Mouse (Mus musculus) liver, postnatal 0 days (tissue): Measurements from ENCODE around the gene Bace1. TPM values are rescaled to one million over a fixed set of nuclear protein-coding genes. Genes with fewer than 3 reads are reported as not detected.
A peak's percentile ranks its signal among the peaks of the same experiment; 100 is the strongest.

ENCODE experiments used
- ATAC-seq: fragments of 200-750 bp; cut with Nextera tagmentation; 2 replicates; pipeline ENCODE4 v1.8.0; 2017; ENCODE audit warnings: mild to moderate bottlenecking, moderate library complexity
- DNase-seq: peaks from one replicate; pipeline ENCODE4 v3.0.0-alpha.2; 2016
- H3K27ac ChIP-seq: fragments of 300-500 bp; sonication (generic); 2 replicates; pipeline ENCODE4 v1.5.1; 2014; ENCODE audit warnings: antibody characterized with exemption, moderate library complexity, mild to moderate bottlenecking, low read depth
- H3K27me3 ChIP-seq: fragments of 300-500 bp; sonication (generic); 2 replicates; pipeline ENCODE4 v1.6.1; 2014; ENCODE audit warnings: low read length, control low read depth, mixed read lengths; ENCODE audit not compliant: insufficient read depth
- H3K36me3 ChIP-seq: fragments of 300-500 bp; sonication (generic); replicated peaks from 2 replicates; pipeline ENCODE4 v1.6.1; 2014; ENCODE audit warnings: mild to moderate bottlenecking, control low read depth, low read length, moderate library complexity, mixed read lengths; ENCODE audit not compliant: insufficient read depth
- H3K4me1 ChIP-seq: fragments of 300-500 bp; sonication (generic); 2 replicates; pipeline ENCODE4 v1.6.1; 2014; ENCODE audit warnings: antibody characterized with exemption, mild to moderate bottlenecking, control low read depth; ENCODE audit not compliant: insufficient read depth
- H3K4me2 ChIP-seq: fragments of 300-500 bp; sonication (generic); 2 replicates; pipeline ENCODE4 v1.6.1; 2014; ENCODE audit warnings: low read depth, mild to moderate bottlenecking, low read length, moderate library complexity, mixed read lengths
- H3K4me3 ChIP-seq: fragments of 300-500 bp; sonication (generic); 2 replicates; pipeline ENCODE4 v1.5.1; 2014; ENCODE audit warnings: low read depth, low read length
- H3K9ac ChIP-seq: fragments of 300-500 bp; sonication (generic); replicated peaks from 2 replicates; pipeline ENCODE4 v1.6.1; 2014; ENCODE audit warnings: mild to moderate bottlenecking, moderate library complexity
- H3K9me3 ChIP-seq: fragments of 300-500 bp; sonication (generic); 2 replicates; pipeline ENCODE4 v1.6.1; 2016; ENCODE audit warnings: mild to moderate bottlenecking, control low read depth, low read length, mixed read lengths
- CTCF ChIP-seq: sonication (generic); IDR thresholded peaks from 2 replicates; pipeline ENCODE4 v1.5.1; 2016; ENCODE audit warnings: antibody characterized with exemption, low read depth
- EP300 ChIP-seq: IDR thresholded peaks from 2 replicates; pipeline ENCODE4 v1.6.1; 2016; ENCODE audit warnings: antibody characterized with exemption, low read depth, mild to moderate bottlenecking
- WGBS: fragments of 180-500 bp; shearing (Covaris S2); extraction: QIAGEN DNeasy Blood & Tissue Kit; methylation state at CpG from one replicate; pipeline ENCODE4 v1.1.7; 2014; ENCODE audit not compliant: insufficient replicate concordance; 5-methylcytosine and 5-hydroxymethylcytosine counted together
- polyA plus RNA-seq: library from polyadenylated mRNA; unstranded; fragments of >200 nt; fragmentation: Nextera tagmentation; extraction: Ambion mirVana; gene quantifications from 2 replicates; pipeline ENCODE4 v1.2.1, GENCODE M21; 2015

Gene Bace1
- polyA plus RNA-seq, 1 experiment from 2014 or later = 10.7 TPM

- no peak for DNase-seq
- Histone ChIP-seq H3K9ac (no peak overlapping the region), H3K4me2 (no peak overlapping the region), H3K4me1 (peaks cover under 1% of the 10 kb centered on the region; the same call in 1 of the 2 replicates), H3K27ac (no peak overlapping the region), H3K27me3 (no peaks in the 10 kb centered on the region), H3K36me3 (peaks cover 7% of the 10 kb centered on the region; the same call in 1 of the 2 replicates), H3K4me3 (no peak overlapping the region), H3K9me3 (no peaks in the 10 kb centered on the region)
- TF ChIP-seq EP300 = no peak
- peak; percentile 49 for TF ChIP-seq CTCF
- WGBS = 40% methylated on average over 13 of the region's 13 CpGs
- ATAC-seq = no peak
Measured at GRCm38 (mm10) chr9:45798467-45799164, 39.8 kb upstream of the Bace1 start.

DNA sequence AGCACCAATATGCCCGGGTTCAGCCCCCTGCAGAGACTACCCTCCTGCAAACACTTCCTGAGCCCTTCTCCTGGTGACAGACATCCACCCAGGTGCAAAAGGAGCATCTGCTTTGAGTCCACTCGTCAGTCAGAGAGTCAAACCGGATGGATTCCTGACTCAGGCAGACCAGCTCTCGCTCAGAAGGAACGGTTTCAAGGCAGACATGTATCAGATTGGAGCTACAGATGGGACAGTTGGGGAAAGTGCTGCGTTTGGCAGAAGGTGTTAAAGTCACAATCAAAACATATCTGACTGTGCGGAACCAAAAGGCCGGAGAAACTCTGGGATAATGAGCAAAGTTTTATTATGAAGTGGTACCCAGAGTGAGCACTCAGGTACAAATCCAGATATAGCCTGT, 39.0 kb upstream of the Bace1 start:
- Histone ChIP-seq H3K36me3 (0 out of 2 replicates have a peak, but pooled peaks cover 2% of the 10 kb centered on the region), H3K4me3 (no peak overlapping the region), H3K9me3 (no peaks in the 10 kb centered on the region), H3K27me3 (no peaks in the 10 kb centered on the region), H3K4me2 (no peak overlapping the region), H3K9ac (no peak overlapping the region), H3K4me1 (peaks cover 6% of the 10 kb centered on the region; the same call in 1 of the 2 replicates), H3K27ac (no peak overlapping the region)
- WGBS = 81% methylated on average over 8 of the region's 8 CpGs
- DNase-seq = no peak
- ATAC-seq = no peak
- TF ChIP-seq EP300 (no peak), CTCF (no peak)

DNA sequence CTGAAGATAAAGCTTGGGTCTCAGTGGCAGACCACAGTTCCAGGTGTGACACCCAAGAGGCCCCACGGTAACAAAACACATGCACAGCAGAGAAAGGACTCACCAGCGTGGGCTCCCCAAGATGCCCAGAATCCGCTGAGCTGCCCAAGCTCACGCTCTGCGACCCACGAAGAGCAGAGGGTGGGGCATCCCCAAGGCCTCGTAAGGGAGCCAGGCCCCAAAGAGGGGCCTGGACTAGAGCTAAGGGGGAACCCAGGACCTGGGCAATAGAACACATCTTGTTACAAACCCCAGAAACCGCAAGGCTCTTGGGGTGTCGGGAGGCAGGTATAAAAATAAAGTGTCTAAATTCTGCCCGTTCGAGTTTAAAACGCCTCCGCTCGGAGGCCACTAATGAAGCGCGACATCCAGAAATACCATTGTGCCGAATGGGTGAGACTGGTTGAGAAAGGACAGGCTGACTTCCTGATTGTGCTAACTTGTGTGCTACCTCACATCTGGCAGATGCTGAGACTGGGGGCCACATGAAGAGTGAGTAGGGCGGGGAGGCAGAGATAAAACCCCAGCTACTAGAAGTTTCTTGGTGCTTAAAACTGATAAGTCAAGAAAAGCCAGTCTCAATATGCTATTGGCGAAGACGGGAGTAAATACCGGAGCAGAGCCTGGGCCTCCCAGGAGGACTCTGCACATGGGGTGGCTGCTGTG, 35.2 kb upstream of the Bace1 start:
- ATAC-seq = peak; percentile 97
- Histone ChIP-seq H3K27ac (peak overlapping the region; percentile 76), H3K4me2 (peak overlapping the region; percentile 56), H3K36me3 (peaks cover 2% of the 10 kb centered on the region; the same call in 1 of the 2 replicates), H3K27me3 (no peaks in the 10 kb centered on the region), H3K9ac (0 out of 2 replicates have a peak overlapping the region, but pooled peaks have one; percentile 3), H3K9me3 (no peaks in the 10 kb centered on the region), H3K4me1 (peaks cover 6% of the 10 kb centered on the region; the same call in 1 of the 2 replicates), H3K4me3 (no peak overlapping the region)
- peak; percentile 96 for TF ChIP-seq EP300
- no peak for TF ChIP-seq CTCF
- WGBS = 65% methylated on average over 21 of the region's 21 CpGs
- peak; percentile 36 for DNase-seq

GRCm38 (mm10) chr9:45806847-45807246, 31.5 kb upstream of the Bace1 start:
- no peaks in the 10 kb centered on the region for H3K9me3 ChIP-seq
- H3K9ac ChIP-seq = no peak overlapping the region
- no peaks in the 10 kb centered on the region; the same call in none of the 2 replicates for H3K36me3 ChIP-seq
- no peak overlapping the region for H3K27ac ChIP-seq
- H3K27me3 ChIP-seq = no peaks in the 10 kb centered on the region
- 93% methylated on average over 11 of the region's 11 CpGs for WGBS
- H3K4me1 ChIP-seq = peaks cover 6% of the 10 kb centered on the region; the same call in 1 of the 2 replicates
- DNase-seq (no peak), ATAC-seq (no peak)
- H3K4me2 ChIP-seq = no peak overlapping the region
- no peak overlapping the region for H3K4me3 ChIP-seq
- TF ChIP-seq CTCF = no peak
- no peak for TF ChIP-seq EP300

- TF ChIP-seq EP300 = no peak
- TF ChIP-seq CTCF = no peak
- Histone ChIP-seq H3K4me1 (peaks cover 6% of the 10 kb centered on the region; the same call in 1 of the 2 replicates), H3K9ac (no peak overlapping the region), H3K27ac (no peak overlapping the region), H3K36me3 (no peaks in the 10 kb centered on the region; the same call in none of the 2 replicates), H3K4me3 (no peak overlapping the region), H3K9me3 (no peaks in the 10 kb centered on the region), H3K4me2 (no peak overlapping the region), H3K27me3 (no peaks in the 10 kb centered on the region)
- DNase-seq = no peak
- WGBS = 75% methylated on average over 11 of the region's 11 CpGs
- no peak for ATAC-seq
Measured at GRCm38 (mm10) chr9:45807337-45807736, 31.0 kb upstream of the Bace1 start.

- no peaks in the 10 kb centered on the region; the same call in none of the 2 replicates for H3K36me3 ChIP-seq
- no peak overlapping the region for H3K4me2 ChIP-seq
- peaks cover 6% of the 10 kb centered on the region; the same call in 1 of the 2 replicates for H3K4me1 ChIP-seq
- 59% methylated on average over 8 of the region's 8 CpGs for WGBS
- DNase-seq (no peak), ATAC-seq (no peak)
- H3K27me3 ChIP-seq = no peaks in the 10 kb centered on the region
- TF ChIP-seq EP300 = no peak
- TF ChIP-seq CTCF = no peak
- no peaks in the 10 kb centered on the region for H3K9me3 ChIP-seq
- no peak overlapping the region for H3K27ac ChIP-seq
- no peak overlapping the region for H3K4me3 ChIP-seq
- H3K9ac ChIP-seq = no peak overlapping the region
Measured at GRCm38 (mm10) chr9:45807761-45808160, 30.6 kb upstream of the Bace1 start.
